Mouse (Mus musculus) forebrain, embryonic 14.5 days (tissue): ENCODE measurements around the gene Ddx21. TPM values are rescaled to one million over a fixed set of nuclear protein-coding genes. Genes with fewer than 3 reads are reported as not detected.

Source experiments
- ATAC-seq: fragments of 200-750 bp; cut with Nextera tagmentation; 2 replicates; pipeline ENCODE4 v1.8.0; 2017; ENCODE audit warnings: mild to moderate bottlenecking, moderate library complexity
- DNase-seq: peaks from one replicate; pipeline ENCODE4 v3.0.0-alpha.2; 2015; ENCODE audit warnings: low spot score
- H3K27ac ChIP-seq: fragments of 300-500 bp; sonication (generic); 2 replicates; pipeline ENCODE4 v1.5.1; 2014; ENCODE audit warnings: low read depth, mild to moderate bottlenecking, control low read depth, low read length, moderate library complexity
- H3K27me3 ChIP-seq: fragments of 300-500 bp; sonication (generic); replicated peaks from 2 replicates; pipeline ENCODE4 v1.6.1; 2014; ENCODE audit warnings: low read length, control low read depth, mixed read lengths; ENCODE audit not compliant: control insufficient read depth, insufficient read depth
- H3K36me3 ChIP-seq: fragments of 300-500 bp; sonication (generic); 2 replicates; pipeline ENCODE4 v1.6.1; 2014; ENCODE audit warnings: low read length, control low read depth; ENCODE audit not compliant: control insufficient read depth, insufficient read depth
- H3K4me1 ChIP-seq: fragments of 300-500 bp; sonication (generic); 2 replicates; pipeline ENCODE4 v1.6.1; 2014; ENCODE audit warnings: antibody characterized with exemption, low read length, control low read depth; ENCODE audit not compliant: control insufficient read depth, insufficient read depth
- H3K4me2 ChIP-seq: fragments of 300-500 bp; sonication (generic); 2 replicates; pipeline ENCODE4 v1.6.1; 2014; ENCODE audit warnings: mild to moderate bottlenecking, control low read depth, low read length
- H3K4me3 ChIP-seq: fragments of 300-500 bp; sonication (generic); 2 replicates; pipeline ENCODE4 v1.5.1; 2014; ENCODE audit warnings: low read depth, low read length, control low read depth
- H3K9ac ChIP-seq: fragments of 300-500 bp; sonication (generic); 2 replicates; pipeline ENCODE4 v1.6.1; 2014; ENCODE audit warnings: mild to moderate bottlenecking, low read length, control low read depth, moderate library complexity
- H3K9me3 ChIP-seq: fragments of 300-500 bp; sonication (generic); replicated peaks from 2 replicates; pipeline ENCODE4 v1.6.1; 2016; ENCODE audit warnings: low read length, control low read depth, mixed read lengths; ENCODE audit not compliant: control insufficient read depth
- WGBS: fragments of 180-500 bp; shearing (Covaris S2); extraction: QIAGEN DNeasy Blood & Tissue Kit; methylation state at CpG from one replicate; pipeline ENCODE4 v1.1.7; 2014; 5-methylcytosine and 5-hydroxymethylcytosine counted together
- polyA plus RNA-seq: library from polyadenylated mRNA; unstranded; fragments of >200 nt; fragmentation: Nextera tagmentation; extraction: Ambion mirVana; gene quantifications from 2 replicates; pipeline ENCODE4 v1.2.1, GENCODE M21; 2014

Ddx21 gene
- polyA plus RNA-seq, 1 experiment from 2014 or later: 20.6 TPM

DNA sequence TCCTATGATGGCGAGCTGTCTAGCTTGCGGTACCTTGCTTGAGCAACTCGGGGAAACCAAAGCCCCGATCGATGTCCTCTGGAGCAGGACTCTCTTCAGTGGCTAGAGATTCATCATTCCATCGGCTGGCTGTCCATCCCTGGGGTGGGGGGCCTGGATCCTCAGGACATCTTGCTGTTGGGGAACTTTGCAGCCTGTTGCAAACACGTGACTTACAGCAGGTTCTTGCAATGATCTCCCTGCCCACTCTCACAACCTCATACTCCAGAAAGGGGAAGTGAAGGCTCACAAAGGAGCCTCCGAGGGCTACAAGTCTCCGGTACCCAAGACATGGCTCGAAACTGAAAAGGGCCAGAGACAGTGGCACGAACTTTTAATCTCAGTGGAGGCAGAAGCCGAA is 60.6 kb downstream of the Ddx21 start:
- no peaks in the 10 kb centered on the region for H3K4me1 ChIP-seq
- H3K4me3 ChIP-seq: no peak overlapping the region
- no peaks in the 10 kb centered on the region for H3K9me3 ChIP-seq
- ATAC-seq (no peak), DNase-seq (no peak)
- no peak overlapping the region for H3K4me2 ChIP-seq
- H3K27me3 ChIP-seq: no peaks in the 10 kb centered on the region
- H3K27ac ChIP-seq: no peak overlapping the region
- no peaks in the 10 kb centered on the region for H3K36me3 ChIP-seq
- H3K9ac ChIP-seq: no peak overlapping the region
- 91% methylated on average over 12 of the region's 12 CpGs for WGBS

DNA sequence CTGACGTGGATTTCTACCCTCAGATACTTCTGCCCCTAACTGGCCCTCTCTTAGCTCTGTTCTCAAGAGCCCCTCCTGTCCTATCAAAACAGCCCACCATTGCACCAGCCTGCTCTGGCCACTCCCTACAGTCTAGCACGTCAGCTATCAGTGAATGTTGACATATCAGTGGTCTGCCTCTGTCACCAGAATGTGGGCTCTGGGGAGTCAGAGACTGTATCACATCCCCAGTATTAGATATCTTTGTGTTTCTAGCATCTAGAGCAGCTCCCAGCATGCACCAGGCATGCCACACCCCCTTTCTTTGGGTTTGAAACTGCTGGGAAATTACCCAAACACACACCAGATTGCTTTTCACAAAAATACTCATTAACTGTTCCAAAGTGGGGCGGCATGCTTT is 61.3 kb downstream of the Ddx21 start:
- no peaks in the 10 kb centered on the region for H3K27me3 ChIP-seq
- H3K27ac ChIP-seq: no peak overlapping the region
- H3K4me1 ChIP-seq: no peaks in the 10 kb centered on the region
- ATAC-seq: no peak
- DNase-seq: no peak
- no peaks in the 10 kb centered on the region for H3K9me3 ChIP-seq
- WGBS: 79% methylated on average over 3 of the region's 3 CpGs
- H3K9ac ChIP-seq: no peak overlapping the region
- H3K4me2 ChIP-seq: no peak overlapping the region
- no peak overlapping the region for H3K4me3 ChIP-seq
- H3K36me3 ChIP-seq: no peaks in the 10 kb centered on the region

DNA sequence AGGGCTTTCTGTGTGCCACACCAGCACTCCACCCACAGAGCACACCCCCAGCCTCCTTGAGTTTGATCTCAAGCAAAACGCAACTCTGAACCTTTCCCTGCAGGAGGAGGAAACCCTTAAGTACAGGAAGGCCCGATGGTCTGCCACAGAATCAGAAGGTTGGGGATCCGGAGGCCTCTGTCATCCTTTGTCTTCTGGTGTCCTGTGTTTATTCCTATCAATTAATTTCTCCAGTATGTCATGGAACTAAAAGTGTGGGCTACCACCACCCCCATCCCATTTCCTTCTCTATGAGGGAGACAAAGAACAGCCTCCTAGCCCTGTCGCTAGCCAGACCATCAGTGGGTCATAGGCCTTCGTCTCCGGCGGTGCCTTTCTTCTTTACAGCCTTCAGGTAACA is 67.6 kb downstream of the Ddx21 start:
- no peaks in the 10 kb centered on the region for H3K9me3 ChIP-seq
- no peaks in the 10 kb centered on the region for H3K4me1 ChIP-seq
- H3K9ac ChIP-seq: no peak overlapping the region
- ATAC-seq (no peak), DNase-seq (no peak)
- H3K27me3 ChIP-seq: no peaks in the 10 kb centered on the region
- H3K36me3 ChIP-seq: no peaks in the 10 kb centered on the region
- 89% methylated on average over 7 of the region's 7 CpGs for WGBS
- no peak overlapping the region for H3K27ac ChIP-seq
- no peak overlapping the region for H3K4me2 ChIP-seq
- H3K4me3 ChIP-seq: no peak overlapping the region

DNA sequence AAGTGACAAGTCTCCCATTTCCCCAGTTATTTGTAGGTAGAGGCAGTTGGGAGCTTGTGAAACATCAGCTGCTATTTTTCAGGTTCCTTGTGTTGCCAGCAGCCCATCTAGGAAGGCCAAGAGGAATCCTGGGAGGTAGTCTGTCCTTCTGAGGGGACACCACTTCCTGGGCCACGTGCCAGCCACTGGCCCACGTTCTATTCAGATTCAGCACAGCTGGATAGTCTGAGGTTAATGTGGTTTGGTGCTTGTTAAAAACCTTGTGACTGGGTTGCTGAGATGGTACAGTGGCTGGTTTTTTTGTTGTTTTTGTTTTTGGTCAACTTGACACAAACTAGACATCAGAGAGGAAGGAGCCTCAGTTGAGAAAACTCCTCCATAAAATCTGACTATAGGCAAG is 69.2 kb downstream of the Ddx21 start:
- no peaks in the 10 kb centered on the region for H3K27me3 ChIP-seq
- no peak overlapping the region for H3K27ac ChIP-seq
- WGBS: 49% methylated on average over 2 of the region's 2 CpGs
- no peaks in the 10 kb centered on the region for H3K4me1 ChIP-seq
- H3K4me3 ChIP-seq: no peak overlapping the region
- no peak overlapping the region for H3K9ac ChIP-seq
- no peaks in the 10 kb centered on the region for H3K9me3 ChIP-seq
- no peak for DNase-seq
- no peak for ATAC-seq
- no peaks in the 10 kb centered on the region for H3K36me3 ChIP-seq
- no peak overlapping the region for H3K4me2 ChIP-seq

Other genes with a start within 250 kb of the Ddx21 start
- 31.0 and 48.9 TPM in 2 replicates for gene Hk1, start 222.4 kb downstream of the Ddx21 start, polyA plus RNA-seq
- 0.15 and 0.16 TPM in 2 replicates for gene Hkdc1, start 179.8 kb downstream of the Ddx21 start, polyA plus RNA-seq
- gene 4930507D05Rik, start 152.8 kb downstream of the Ddx21 start, polyA plus RNA-seq: 1.1 and 1.4 TPM in 2 replicates
- 22.3 and 22.6 TPM in 2 replicates for gene Supv3l1, start 152.5 kb downstream of the Ddx21 start, polyA plus RNA-seq
- 77.8 and 86.1 TPM in 2 replicates for gene Vps26a, start 115.5 kb downstream of the Ddx21 start, polyA plus RNA-seq
- 7.5 and 10.3 TPM in 2 replicates for gene Srgn, start 74.8 kb downstream of the Ddx21 start, polyA plus RNA-seq
- 74.4 and 74.9 TPM in 2 replicates for gene Kif1bp, start 23.8 kb downstream of the Ddx21 start, polyA plus RNA-seq
- 93.8 and 118 TPM in 2 replicates for gene Ddx50, start 48.9 kb upstream of the Ddx21 start, polyA plus RNA-seq
- 1.9 and 3.0 TPM in 2 replicates for gene Stox1, start 123.8 kb upstream of the Ddx21 start, polyA plus RNA-seq
- 118 and 131 TPM in 2 replicates for gene Ccar1, start 190.0 kb upstream of the Ddx21 start, polyA plus RNA-seq